ENCODE assay signal across 8 mouse cellular contexts in the genomic region with DNA sequence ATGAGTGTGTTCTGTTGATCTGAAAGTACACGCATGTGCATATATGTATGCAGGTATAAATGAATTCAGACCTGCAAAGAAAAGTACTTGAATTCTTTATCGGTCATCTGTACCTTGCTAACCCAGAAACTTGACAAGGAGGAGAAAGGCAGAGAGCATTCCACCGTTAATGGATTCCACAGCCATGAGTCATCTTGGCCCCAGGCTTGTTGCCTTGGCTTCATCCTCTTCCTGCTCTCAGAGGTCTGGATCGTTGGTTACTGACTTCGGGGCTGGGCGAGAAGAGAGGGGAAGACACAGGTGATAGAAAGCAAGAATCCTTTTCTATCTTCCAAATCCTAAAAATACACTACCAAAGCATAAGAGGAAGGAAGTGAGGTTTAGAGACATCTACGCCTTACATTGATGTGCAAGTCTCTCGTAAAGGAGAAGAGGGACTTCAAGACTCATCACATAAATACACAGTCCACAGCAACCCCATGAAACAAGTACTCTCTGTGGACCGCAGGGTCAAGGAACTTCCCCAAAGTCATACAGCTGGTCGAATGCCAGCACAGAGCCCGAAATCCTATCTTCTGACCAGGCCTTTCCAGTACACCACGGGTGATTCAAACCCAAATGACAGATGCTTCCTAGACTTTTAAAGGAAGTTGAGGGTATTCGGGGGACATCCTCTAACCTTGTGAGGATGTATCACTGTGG. TPM values are rescaled to one million over a fixed set of nuclear protein-coding genes. Genes with fewer than 3 reads are reported as not detected.
DNase-seq lines count a peak whose midpoint lies in the region; TF ChIP-seq lines count a peak whose summit lies in the region.

No protein-coding gene starts in this region.

- H3K4me1 ChIP-seq in ES-Bruce4 (ENCODE audit: control insufficient read depth, insufficient read depth, low read length): no peaks in the 10 kb centered on the region

- H3K27me3 ChIP-seq in ES-Bruce4 (ENCODE audit: control insufficient read depth, insufficient read depth, low read length, poor library complexity, severe bottlenecking): no peaks in the 10 kb centered on the region

- DNase-seq in adrenal gland, adult 2 months: peak; percentile 80
- DNase-seq in gastrocnemius, postnatal 10 days: peak; percentile 58
- DNase-seq in kidney, postnatal 10 days: peak; percentile 67
- DNase-seq in layer of hippocampus, adult 9-10 months (ENCODE audit: low spot score): no peak
- no peak for DNase-seq in left cerebral cortex, postnatal 36 days (ENCODE audit: low spot score in 2 of 2)
- no peak for DNase-seq in right cerebral cortex, postnatal 36 days (ENCODE audit: low spot score in 2 of 2)
- no peak for DNase-seq in cerebellum, postnatal 4 days (ENCODE audit: low spot score in 2 of 2)

- no peak for TF ChIP-seq POLR2A in ES-Bruce4 (IDR thresholded peaks at IDR 0.05; ENCODE audit: insufficient read depth, low read length)

- peak overlapping the region; percentile 67 for H3K27ac ChIP-seq in ES-Bruce4 (ENCODE audit: insufficient read depth, low read length)

- peak; percentile 73; the same call in 1 of the 2 replicates for TF ChIP-seq EP300 in ES-Bruce4 (IDR thresholded peaks at IDR 0.05; ENCODE audit: insufficient read depth, low read depth, low read length)

- H3K4me3 ChIP-seq in ES-Bruce4 (ENCODE audit: low read depth, low read length): no peak overlapping the region

- intact Hi-C loops in left cerebral cortex, postnatal 36 days (cut with DNase I): no loop called here

- peaks cover 24% of the 10 kb centered on the region for H3K36me3 ChIP-seq in ES-Bruce4 (ENCODE audit: control insufficient read depth, insufficient read depth, low read length, poor library complexity, severe bottlenecking)

- TF ChIP-seq CTCF in ES-Bruce4 (IDR thresholded peaks at IDR 0.05; ENCODE audit: low read depth, low read length): no peak

- H3K9ac ChIP-seq in ES-Bruce4 (ENCODE audit: low read depth, poor library complexity, severe bottlenecking): no peak overlapping the region

- peaks cover 31% of the 10 kb centered on the region for H3K9me3 ChIP-seq in ES-Bruce4 (replicated peaks; ENCODE audit: control insufficient read depth, insufficient read depth, low read length, poor library complexity, severe bottlenecking)

RNA-seq across cellular contexts. Expression of gene Zfp462, which starts 35.1 kb away (rescaled TPM):
- polyA plus RNA-seq in ES-Bruce4 (2011; ENCODE audit: insufficient read depth, insufficient read length, low read depth, missing spikeins): 124 and 134 TPM in 2 replicates
- total RNA-seq in adrenal gland, adult 2 months (2021): 10 to 100 TPM; 36.5 to 41.1 TPM
- 11.5 and 13.7 TPM in 2 replicates for polyA plus RNA-seq in adrenal gland, adult 2 months (2012; rRNA removed)
- 10 to 100 TPM; 24.0 to 39.0 TPM for total RNA-seq in gastrocnemius, postnatal 10 days (2021)
- 10 to 100 TPM; 37.7 to 71.3 TPM for total RNA-seq in left cerebral cortex, postnatal 36 days (2021)

Comparison
In these comparisons a context has a peak if more than half of its experiments do, and no peak if none do; other contexts are left out.
1. DNase-seq: peak in adrenal gland, adult 2 months (single experiment), gastrocnemius, postnatal 10 days (single experiment) and kidney, postnatal 10 days (single experiment); none in layer of hippocampus, adult 9-10 months (single experiment), left cerebral cortex, postnatal 36 days (0 of 2), right cerebral cortex, postnatal 36 days (0 of 2) and cerebellum, postnatal 4 days (0 of 2).